Mouse (Mus musculus) urinary bladder, postnatal 14 days (tissue): Measurements from ENCODE around the gene Fto.

ENCODE experiments used
- DNase-seq: peaks from one replicate; pipeline ENCODE4 v3.0.0; 2021; ENCODE audit warnings: low spot score

The Fto gene

GRCm38 (mm10) chr8:91611723-91612362 is 298.5 kb downstream of the Fto start:
- no peak for DNase-seq

DNA sequence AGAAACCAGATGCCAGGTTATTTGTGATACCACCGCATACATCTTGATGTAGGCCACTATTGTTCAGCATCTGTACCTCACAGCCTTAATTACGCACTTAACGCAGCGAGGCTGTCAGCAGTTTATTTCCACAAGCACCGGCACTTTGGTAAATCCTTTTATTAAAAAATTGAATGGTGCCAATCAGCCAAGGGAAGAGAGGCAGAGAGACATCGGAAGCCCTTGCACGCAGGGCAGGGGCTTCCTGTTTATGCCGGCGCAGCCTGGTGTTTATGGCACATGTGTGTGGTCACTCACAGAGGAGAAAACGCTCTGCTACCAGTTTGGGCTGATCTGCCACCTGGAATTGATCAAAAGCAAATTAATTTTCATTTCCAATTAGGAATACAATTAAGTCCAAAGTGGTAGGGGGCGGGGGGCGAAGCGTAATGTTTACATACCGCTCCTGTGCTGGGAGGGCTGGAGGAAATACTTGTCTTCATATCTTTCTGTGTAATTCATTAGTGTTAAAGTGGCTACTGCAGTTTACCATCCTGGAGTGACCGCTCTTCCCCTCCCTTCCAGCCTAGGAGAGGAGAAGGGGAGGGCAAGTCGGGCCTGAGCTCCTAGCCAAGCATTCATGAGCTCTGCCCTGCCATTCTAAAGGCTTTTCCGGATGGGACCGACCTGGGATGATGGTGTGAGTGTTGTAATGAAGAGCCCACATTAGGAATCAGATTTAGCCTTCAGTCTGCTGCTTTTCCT is 299.2 kb downstream of the Fto start:
- DNase-seq = no peak

- no peak for DNase-seq
Measured at GRCm38 (mm10) chr8:91613603-91614002, 300.3 kb downstream of the Fto start.

- no peak for DNase-seq
Measured at GRCm38 (mm10) chr8:91615196-91615595, 301.9 kb downstream of the Fto start.

GRCm38 (mm10) chr8:91615781-91616683 is 302.7 kb downstream of the Fto start:
- no peak for DNase-seq

- no peak for DNase-seq
Measured at GRCm38 (mm10) chr8:91617772-91618171, 304.4 kb downstream of the Fto start.

DNA sequence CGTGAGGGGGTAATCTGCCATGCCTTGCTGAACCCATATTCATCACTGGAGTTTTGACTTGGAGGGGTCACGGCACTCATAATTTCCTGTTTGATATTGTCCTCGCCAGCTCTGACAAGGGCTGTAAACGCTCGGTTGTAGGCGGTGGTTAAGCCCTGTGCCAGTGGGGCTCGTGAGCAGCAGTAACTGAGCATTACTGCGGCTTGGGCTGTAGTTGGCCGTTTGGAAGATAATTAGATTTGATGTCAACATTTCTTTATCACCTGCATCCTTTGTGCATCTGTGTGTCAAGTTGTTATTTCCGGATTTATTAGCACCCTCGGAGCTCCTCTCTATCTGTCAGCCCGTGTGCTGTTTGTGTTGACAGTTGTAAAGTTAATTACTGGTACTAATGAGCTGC is 309.4 kb downstream of the Fto start:
- DNase-seq = no peak

- DNase-seq = no peak
Measured at GRCm38 (mm10) chr8:91625686-91626558, 312.6 kb downstream of the Fto start.

DNA sequence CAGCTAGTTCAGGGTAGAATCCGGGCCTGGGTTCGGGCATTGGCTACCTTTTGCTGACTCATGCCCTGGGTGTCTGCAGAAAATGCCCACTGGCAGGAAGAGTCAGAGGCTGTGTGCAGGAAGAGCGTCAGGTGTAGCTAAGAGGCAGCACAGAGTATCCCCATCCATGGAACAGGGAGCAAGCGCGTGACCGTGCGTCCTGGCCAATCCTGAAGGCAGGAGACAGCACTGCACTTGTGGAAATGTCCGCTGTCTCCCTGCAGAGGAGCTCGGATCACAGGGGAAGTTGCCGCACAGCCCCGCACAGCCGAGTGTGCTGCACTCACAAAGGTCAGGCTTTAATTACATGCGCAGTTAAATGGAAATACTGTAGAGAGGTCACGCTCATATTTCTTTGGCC is 316.3 kb downstream of the Fto start:
- no peak for DNase-seq

DNA sequence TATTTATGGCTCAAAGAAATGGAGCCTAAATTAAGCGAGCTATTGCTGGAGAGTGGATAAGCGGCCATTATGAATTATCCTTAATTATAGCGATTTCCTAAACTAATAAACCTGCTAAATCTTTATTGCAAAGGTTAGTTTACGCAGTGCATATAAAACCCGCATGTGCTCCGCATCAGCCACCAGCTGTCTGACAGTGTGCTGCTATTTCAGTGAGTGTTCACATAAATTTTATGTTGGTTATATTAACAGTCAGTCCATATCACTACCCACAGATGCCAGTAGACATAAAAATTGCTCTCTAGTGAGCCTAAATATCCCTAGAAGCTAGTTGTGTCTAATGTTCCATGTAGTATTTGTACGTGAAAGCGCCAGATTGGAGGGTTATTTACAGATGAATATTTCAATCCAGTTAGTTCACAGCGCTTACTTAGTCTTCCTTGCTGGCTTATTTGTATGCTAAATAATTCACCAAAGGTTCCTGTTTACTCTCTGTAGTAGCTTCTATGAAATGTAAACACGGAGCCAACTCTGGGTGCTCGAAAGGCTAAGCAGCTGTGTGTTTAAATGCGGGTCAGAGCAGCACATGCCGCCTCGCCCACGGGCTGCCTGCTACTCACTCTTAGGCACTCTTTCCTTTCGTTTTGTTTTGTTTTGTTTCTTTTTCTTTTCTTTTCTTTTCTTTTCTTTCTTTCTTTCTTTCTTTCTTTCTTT is 317.2 kb downstream of the Fto start:
- no peak for DNase-seq

GRCm38 (mm10) chr8:91632411-91632810 is 319.1 kb downstream of the Fto start:
- no peak for DNase-seq

DNA sequence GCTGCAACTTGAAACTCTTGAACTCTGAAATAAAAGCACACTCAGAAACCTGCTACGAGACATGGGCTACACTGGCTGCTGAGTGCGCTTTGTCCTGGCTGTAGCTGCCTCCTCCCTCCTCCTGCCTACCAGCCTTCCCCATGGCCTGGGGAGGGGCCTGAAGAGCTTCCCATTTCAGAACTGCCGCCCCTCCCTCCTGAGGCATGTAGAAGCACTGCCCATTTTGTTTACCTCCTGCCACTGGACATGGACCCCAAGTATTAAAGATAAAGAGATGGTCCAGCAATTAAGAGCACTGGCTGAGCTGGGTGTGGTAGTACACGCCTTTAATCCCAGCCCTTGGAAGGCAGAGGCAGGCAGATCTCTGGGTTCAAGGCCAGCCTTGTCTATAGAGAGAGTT is 322.1 kb downstream of the Fto start:
- DNase-seq = no peak

GRCm38 (mm10) chr8:91636887-91637286 is 323.6 kb downstream of the Fto start:
- DNase-seq = no peak

DNA sequence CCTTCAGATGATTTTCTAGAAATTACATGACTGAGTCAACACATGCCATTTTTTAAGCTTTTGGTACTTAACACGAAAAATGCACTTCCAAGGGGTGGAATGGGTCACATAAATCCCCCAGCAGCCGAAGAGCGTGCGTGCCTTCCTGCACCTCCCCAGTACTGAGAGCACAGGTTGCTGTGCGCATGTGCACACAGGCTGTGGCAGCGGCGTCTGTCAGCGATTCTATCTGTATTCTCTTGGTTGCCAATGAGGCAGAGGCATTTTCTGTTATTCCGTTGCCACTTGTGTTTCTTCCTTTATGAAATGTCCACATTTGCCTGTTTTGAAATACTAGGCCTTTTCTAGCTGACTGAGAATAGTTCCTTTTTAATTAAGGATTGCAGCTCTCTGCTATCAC is 324.4 kb downstream of the Fto start:
- no peak for DNase-seq

DNA sequence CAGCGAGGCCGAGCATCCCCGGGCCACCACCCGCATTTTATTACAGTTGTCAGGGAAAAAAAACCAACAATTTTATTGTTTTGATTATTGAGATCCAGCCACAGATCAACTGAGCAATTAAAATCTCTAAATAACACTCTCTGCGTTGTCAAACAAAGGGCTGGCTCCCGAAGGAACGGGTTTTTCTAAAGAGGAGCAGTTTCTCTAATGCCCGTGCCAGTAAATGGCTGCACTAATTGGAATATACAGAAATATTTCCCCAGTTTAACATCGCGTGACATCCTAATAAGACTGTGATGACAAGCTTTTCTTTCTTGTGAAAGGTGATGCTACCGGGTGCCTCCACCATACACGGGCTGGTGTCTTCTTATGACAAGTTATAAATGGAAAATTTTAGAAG is 324.9 kb downstream of the Fto start:
- DNase-seq = no peak

GRCm38 (mm10) chr8:91640471-91640870 is 327.1 kb downstream of the Fto start:
- DNase-seq = no peak

- DNase-seq = no peak
Measured at GRCm38 (mm10) chr8:91645484-91645883, 332.2 kb downstream of the Fto start.

GRCm38 (mm10) chr8:91647959-91648358 is 334.6 kb downstream of the Fto start:
- no peak for DNase-seq

GRCm38 (mm10) chr8:91648776-91649175 is 335.5 kb downstream of the Fto start:
- DNase-seq = no peak

- no peak for DNase-seq
Measured at GRCm38 (mm10) chr8:91653561-91653960, 340.2 kb downstream of the Fto start.

DNA sequence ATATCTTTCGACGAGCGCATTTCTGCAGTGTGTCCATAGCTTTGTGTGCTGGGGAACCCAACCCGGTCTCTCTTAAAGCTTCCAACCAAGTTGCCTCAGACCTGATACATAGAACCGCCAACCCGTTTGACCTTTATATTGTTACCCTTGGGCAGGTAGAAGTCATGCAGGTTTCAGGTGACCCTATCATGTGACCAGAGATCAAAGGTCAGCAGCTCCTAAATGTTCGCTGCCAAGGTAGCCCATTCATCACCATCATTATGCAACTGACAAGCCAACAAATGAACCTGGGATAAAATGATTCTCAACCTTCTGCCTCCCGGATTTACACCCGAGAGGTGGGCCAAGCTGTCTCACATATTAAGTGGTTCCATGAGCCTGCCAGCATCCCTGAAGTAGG is 344.1 kb downstream of the Fto start:
- DNase-seq = no peak
